Mouse (Mus musculus) hindbrain, embryonic 13.5 days (tissue): ENCODE measurements around the gene B4galnt1. TPM values are rescaled to one million over a fixed set of nuclear protein-coding genes. Genes with fewer than 3 reads are reported as not detected.
A peak's percentile ranks its signal among the peaks of the same experiment; 100 is the strongest.

ENCODE experiments used
- ATAC-seq: fragments of 200-750 bp; cut with Nextera tagmentation; 2 replicates; pipeline ENCODE4 v1.8.0; 2017; ENCODE audit warnings: moderate TSS enrichment; ENCODE audit not compliant: low FRiP score
- H3K27ac ChIP-seq: fragments of 300-500 bp; sonication (generic); 2 replicates; pipeline ENCODE4 v1.5.1; 2015; ENCODE audit warnings: inconsistent platforms, mild to moderate bottlenecking, moderate library complexity
- H3K27me3 ChIP-seq: fragments of 300-500 bp; sonication (generic); 2 replicates; pipeline ENCODE4 v1.6.1; 2015; ENCODE audit warnings: mild to moderate bottlenecking, inconsistent platforms
- H3K36me3 ChIP-seq: fragments of 300-500 bp; sonication (generic); 2 replicates; pipeline ENCODE4 v1.6.1; 2015; ENCODE audit warnings: mild to moderate bottlenecking, inconsistent platforms
- H3K4me1 ChIP-seq: fragments of 300-500 bp; sonication (generic); replicated peaks from 2 replicates; pipeline ENCODE4 v1.6.1; 2015; ENCODE audit warnings: inconsistent platforms
- H3K4me2 ChIP-seq: fragments of 300-500 bp; sonication (generic); 2 replicates; pipeline ENCODE4 v1.6.1; 2015; ENCODE audit warnings: inconsistent platforms, mild to moderate bottlenecking, moderate library complexity
- H3K4me3 ChIP-seq: fragments of 300-500 bp; sonication (generic); 2 replicates; pipeline ENCODE4 v1.5.1; 2015; ENCODE audit warnings: mild to moderate bottlenecking, inconsistent platforms
- H3K9ac ChIP-seq: fragments of 300-500 bp; sonication (generic); 2 replicates; pipeline ENCODE4 v1.6.1; 2015; ENCODE audit warnings: mild to moderate bottlenecking, inconsistent platforms
- H3K9me3 ChIP-seq: fragments of 300-500 bp; sonication (generic); 2 replicates; pipeline ENCODE4 v1.6.1; 2016; ENCODE audit warnings: inconsistent platforms
- WGBS: fragments of 180-500 bp; shearing (Covaris S2); methylation state at CpG from one replicate; pipeline ENCODE4 v1.1.7; 2015; 5-methylcytosine and 5-hydroxymethylcytosine counted together
- polyA plus RNA-seq: library from polyadenylated mRNA; unstranded; fragments of >200 nt; fragmentation: Nextera tagmentation; extraction: Ambion mirVana; gene quantifications from 2 replicates; pipeline ENCODE4 v1.2.1, GENCODE M21; 2015

Gene B4galnt1
- polyA plus RNA-seq, 1 experiment from 2014 or later, result 40.6 TPM

DNA sequence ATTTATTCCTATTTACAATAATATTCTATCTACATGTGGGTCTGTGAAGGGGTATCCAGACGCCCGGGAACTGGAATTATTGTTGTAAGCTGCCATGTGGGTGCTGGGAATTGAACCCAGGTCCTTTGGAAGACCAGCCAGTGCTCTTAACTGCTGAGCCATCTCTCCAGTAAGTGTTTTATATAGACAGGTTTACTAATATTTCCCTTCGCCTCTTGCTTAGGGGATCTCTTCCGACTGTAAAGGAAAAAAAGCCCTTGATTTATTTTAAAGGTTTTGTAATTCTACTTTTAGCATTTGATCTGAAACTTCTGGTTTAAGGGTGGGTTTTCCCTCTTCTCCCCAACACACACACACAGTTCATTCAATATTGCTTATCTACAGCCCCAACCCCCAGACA, 835 bp upstream of the B4galnt1 start:
- Histone ChIP-seq H3K4me3 (no peak overlapping the region), H3K27me3 (peaks cover 41% of the 10 kb centered on the region), H3K36me3 (peaks cover 12% of the 10 kb centered on the region), H3K4me1 (peaks cover 23% of the 10 kb centered on the region), H3K9ac (peak overlapping the region; percentile 98), H3K4me2 (peak overlapping the region; percentile 91; the same call in 1 of the 2 replicates), H3K9me3 (no peaks in the 10 kb centered on the region), H3K27ac (peak overlapping the region; percentile 91; the same call in 1 of the 2 replicates)
- 94% methylated on average over 4 of the region's 4 CpGs for WGBS
- no peak for ATAC-seq

DNA sequence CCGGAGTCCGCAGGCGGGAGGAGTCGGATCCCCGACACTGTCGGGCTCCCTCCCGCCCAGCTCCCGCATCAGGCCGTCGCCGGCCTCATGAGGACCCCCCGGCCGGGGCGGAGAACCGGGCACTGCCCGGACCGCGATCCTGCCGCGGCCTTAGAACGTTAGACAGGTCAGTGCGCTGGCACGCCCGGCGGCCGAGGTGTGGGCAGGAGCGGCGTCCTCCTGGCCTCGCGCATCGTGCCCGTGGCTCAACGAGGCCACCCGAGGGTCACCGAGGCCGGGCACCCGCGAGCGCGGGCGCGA, 279 bp downstream of the B4galnt1 start:
- no peaks in the 10 kb centered on the region for H3K9me3 ChIP-seq
- H3K36me3 ChIP-seq, result peaks cover 14% of the 10 kb centered on the region
- peaks cover 29% of the 10 kb centered on the region for H3K4me1 ChIP-seq
- H3K9ac ChIP-seq, result peak overlapping the region; percentile 98
- peak overlapping the region; percentile 91 for H3K4me2 ChIP-seq
- peaks cover 53% of the 10 kb centered on the region for H3K27me3 ChIP-seq
- peak; percentile 74 for ATAC-seq
- peak overlapping the region; percentile 91 for H3K27ac ChIP-seq
- 0% methylated on average over 41 of the region's 42 CpGs for WGBS
- peak overlapping the region; percentile 86 for H3K4me3 ChIP-seq

DNA sequence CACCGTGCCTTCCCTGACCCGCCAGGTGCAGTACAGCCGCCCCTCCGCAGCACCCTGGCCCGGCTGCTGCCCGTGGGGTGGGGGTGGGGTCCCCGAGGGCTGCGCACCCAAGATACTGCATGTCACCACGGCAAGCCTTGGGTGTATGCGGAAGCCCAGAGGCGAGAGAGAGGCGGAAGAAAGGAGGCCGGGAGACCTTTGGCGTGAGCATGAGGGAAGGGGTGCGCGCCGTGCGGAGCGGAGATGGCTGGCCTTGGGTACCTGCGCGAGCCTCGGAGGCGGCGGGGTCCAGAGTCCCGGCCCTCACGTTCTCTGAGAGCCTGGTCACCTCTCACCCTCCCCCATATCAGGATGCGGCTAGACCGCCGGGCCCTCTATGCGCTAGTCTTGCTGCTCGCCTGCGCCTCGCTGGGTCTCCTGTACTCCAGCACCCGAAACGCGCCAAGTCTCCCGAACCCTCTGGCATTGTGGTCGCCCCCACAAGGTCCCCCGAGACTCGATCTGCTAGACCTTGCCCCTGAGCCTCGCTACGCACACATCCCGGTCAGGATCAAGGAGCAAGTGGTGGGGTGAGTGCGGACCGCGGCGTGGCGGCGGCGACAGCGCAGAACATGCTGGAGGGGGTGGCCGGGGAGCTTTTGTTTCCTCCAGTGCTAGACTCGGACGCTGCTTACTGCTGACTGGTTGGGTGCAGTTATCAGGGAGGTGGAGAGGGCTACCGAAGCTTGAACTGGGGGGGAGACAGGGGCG, 804 bp downstream of the B4galnt1 start:
- peaks cover 58% of the 10 kb centered on the region for H3K27me3 ChIP-seq
- peak overlapping the region; percentile 91 for H3K27ac ChIP-seq
- H3K4me1 ChIP-seq, result peaks cover 35% of the 10 kb centered on the region
- peaks cover 14% of the 10 kb centered on the region for H3K36me3 ChIP-seq
- ATAC-seq, result peak; percentile 61
- H3K4me3 ChIP-seq, result peak overlapping the region; percentile 86
- no peaks in the 10 kb centered on the region for H3K9me3 ChIP-seq
- WGBS, result under 1% methylated on average over 53 of the region's 56 CpGs
- H3K9ac ChIP-seq, result peak overlapping the region; percentile 98
- H3K4me2 ChIP-seq, result peak overlapping the region; percentile 91

DNA sequence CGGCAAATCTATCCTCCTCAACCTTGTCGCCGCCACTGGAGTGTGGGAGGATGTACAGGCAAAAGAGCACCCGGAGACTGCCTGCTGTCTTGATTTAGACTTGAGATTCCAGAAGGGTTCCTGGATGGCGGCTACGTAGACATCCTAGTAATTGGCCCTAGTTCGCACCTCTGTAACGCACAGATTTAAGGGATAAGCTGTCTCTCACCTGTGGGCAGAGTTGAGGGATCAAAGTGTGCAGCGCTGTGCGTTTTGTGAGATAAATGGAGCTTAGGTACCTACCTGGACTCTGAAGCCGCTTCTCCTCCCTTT, 1.3 kb downstream of the B4galnt1 start:
- H3K4me3 ChIP-seq, result peak overlapping the region; percentile 86
- peaks cover 17% of the 10 kb centered on the region for H3K36me3 ChIP-seq
- H3K9me3 ChIP-seq, result no peaks in the 10 kb centered on the region
- WGBS, result 3% methylated on average over 11 of the region's 11 CpGs
- peaks cover 39% of the 10 kb centered on the region for H3K4me1 ChIP-seq
- H3K27me3 ChIP-seq, result peaks cover 63% of the 10 kb centered on the region
- ATAC-seq, result no peak
- H3K4me2 ChIP-seq, result peak overlapping the region; percentile 91
- H3K9ac ChIP-seq, result peak overlapping the region; percentile 98
- peak overlapping the region; percentile 91 for H3K27ac ChIP-seq

DNA sequence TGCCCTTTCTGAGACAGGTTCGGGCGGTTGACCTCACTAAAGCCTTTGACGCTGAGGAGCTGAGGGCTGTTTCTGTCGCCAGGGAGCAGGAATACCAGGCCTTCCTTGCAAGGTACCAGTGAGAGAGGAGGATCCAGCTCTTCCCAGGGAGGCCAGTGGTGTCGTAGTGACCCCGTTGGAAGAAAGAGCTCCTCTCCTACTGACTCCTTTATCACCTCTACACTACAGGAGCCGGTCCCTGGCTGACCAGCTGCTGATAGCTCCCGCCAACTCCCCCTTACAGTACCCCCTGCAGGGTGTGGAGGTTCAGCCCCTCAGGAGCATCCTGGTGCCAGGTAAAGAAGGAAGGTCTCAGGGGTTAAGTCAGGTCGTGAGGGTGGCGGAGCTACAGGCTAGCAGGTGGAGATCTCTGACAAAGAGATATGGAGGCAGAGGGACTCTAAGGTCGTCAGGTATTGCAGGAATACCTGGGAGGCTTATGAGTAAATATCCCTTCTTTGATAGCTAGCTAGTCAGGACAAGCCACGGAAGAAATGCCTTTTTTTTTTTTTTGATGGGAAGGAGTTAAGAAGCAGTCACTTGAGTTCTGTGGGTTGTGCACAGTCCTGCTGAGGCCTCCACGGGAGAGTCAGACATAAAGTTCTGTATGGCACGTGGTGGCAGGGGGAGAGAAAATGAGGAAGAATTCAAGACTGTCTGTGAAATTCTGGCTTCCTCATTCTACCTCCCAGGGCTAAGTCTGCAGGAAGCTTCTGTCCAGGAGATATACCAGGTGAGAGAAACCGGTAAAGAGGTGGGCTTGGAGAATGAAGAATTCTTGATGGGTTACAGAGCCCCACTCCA, 2.0 kb downstream of the B4galnt1 start:
- Histone ChIP-seq H3K9me3 (no peaks in the 10 kb centered on the region), H3K27me3 (peaks cover 69% of the 10 kb centered on the region), H3K36me3 (peaks cover 23% of the 10 kb centered on the region), H3K27ac (peak overlapping the region; percentile 91), H3K4me2 (peak overlapping the region; percentile 91), H3K4me1 (peaks cover 39% of the 10 kb centered on the region), H3K4me3 (peak overlapping the region; percentile 86), H3K9ac (peak overlapping the region; percentile 98)
- ATAC-seq, result no peak
- WGBS, result 20% methylated on average over 15 of the region's 15 CpGs

DNA sequence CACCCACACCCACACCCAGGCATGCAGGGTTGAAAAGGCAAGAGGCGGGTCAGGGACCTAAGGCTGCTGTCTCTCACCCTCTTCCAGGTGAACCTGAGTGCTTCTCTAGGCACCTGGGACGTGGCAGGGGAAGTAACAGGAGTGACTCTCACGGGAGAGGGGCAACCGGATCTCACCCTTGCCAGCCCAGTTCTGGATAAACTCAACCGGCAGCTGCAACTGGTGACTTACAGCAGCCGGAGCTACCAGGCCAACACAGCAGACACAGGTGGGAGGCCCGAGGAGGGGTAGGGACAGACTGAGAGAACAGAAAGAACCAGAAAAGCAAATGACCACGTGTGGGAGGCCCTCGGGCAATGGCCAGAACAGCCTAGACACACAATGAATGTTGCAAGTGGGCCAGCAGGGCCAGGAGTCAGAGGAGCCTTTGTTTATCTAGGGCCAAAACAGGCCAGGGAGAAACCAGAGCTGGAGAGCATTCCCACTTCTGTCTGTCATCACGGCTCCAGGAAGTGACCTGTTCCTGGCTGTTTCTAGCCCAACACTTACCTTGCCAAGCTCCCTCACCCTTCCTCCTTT, 2.7 kb downstream of the B4galnt1 start:
- H3K27ac ChIP-seq, result no peak overlapping the region
- 49% methylated on average over 10 of the region's 10 CpGs for WGBS
- H3K4me2 ChIP-seq, result peak overlapping the region; percentile 91
- H3K27me3 ChIP-seq, result peaks cover 75% of the 10 kb centered on the region
- peak overlapping the region; percentile 86 for H3K4me3 ChIP-seq
- no peaks in the 10 kb centered on the region for H3K9me3 ChIP-seq
- H3K36me3 ChIP-seq, result peaks cover 29% of the 10 kb centered on the region
- ATAC-seq, result no peak
- H3K4me1 ChIP-seq, result peaks cover 39% of the 10 kb centered on the region
- H3K9ac ChIP-seq, result peak overlapping the region; percentile 98; the same call in 1 of the 2 replicates

DNA sequence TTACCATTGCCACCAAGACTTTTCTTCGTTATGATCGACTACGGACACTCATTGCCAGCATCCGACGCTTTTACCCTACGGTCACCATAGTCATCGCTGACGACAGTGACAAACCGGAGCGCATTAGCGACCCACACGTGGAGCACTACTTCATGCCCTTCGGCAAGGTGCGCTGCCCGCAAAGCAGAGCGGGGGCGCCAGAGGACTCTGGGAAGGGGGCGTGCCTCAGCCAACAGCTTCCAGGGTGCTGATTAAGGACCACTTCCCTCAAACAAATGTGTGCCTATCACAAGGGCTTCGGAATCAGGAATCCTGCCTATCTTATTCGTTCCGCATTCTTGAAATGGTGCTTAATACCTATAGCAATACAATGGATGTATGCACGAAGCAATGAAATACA, 5.0 kb downstream of the B4galnt1 start:
- H3K36me3 ChIP-seq, result peaks cover 37% of the 10 kb centered on the region
- H3K27ac ChIP-seq, result no peak overlapping the region
- peaks cover 34% of the 10 kb centered on the region for H3K4me1 ChIP-seq
- H3K9ac ChIP-seq, result no peak overlapping the region
- WGBS, result 2% methylated on average over 22 of the region's 22 CpGs
- ATAC-seq, result no peak
- no peaks in the 10 kb centered on the region for H3K9me3 ChIP-seq
- H3K27me3 ChIP-seq, result peaks cover 89% of the 10 kb centered on the region
- peak overlapping the region; percentile 42 for H3K4me2 ChIP-seq
- H3K4me3 ChIP-seq, result peak overlapping the region; percentile 20

DNA sequence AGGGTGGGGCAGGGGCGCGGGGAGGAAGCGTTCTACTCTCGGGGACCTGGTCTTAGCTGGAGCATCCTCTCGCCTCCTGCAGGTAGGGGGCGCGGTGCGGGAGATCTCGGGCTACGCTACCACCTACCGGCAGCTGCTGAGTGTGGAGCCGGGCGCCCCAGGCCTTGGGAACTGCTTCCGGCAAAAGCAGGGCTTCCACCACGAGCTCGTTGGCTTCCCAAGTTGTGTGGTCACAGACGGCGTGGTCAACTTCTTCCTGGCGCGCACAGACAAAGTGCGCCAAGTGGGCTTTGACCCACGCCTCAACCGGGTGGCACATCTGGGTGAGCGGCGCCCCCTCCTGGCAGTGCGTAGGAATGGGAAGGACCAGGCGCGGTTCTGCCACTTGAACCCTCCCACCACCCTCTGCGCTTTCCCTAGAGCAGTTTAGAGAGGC, 5.8 kb downstream of the B4galnt1 start:
- ATAC-seq, result peak; percentile 34; the same call in 1 of the 2 replicates
- H3K27ac ChIP-seq, result no peak overlapping the region
- H3K27me3 ChIP-seq, result peaks cover 93% of the 10 kb centered on the region
- peaks cover 34% of the 10 kb centered on the region for H3K4me1 ChIP-seq
- peaks cover 37% of the 10 kb centered on the region for H3K36me3 ChIP-seq
- under 1% methylated on average over 29 of the region's 29 CpGs for WGBS
- H3K9ac ChIP-seq, result peak overlapping the region; percentile 35; the same call in 1 of the 2 replicates
- peak overlapping the region; percentile 42 for H3K4me2 ChIP-seq
- no peaks in the 10 kb centered on the region for H3K9me3 ChIP-seq
- peak overlapping the region; percentile 20 for H3K4me3 ChIP-seq

DNA sequence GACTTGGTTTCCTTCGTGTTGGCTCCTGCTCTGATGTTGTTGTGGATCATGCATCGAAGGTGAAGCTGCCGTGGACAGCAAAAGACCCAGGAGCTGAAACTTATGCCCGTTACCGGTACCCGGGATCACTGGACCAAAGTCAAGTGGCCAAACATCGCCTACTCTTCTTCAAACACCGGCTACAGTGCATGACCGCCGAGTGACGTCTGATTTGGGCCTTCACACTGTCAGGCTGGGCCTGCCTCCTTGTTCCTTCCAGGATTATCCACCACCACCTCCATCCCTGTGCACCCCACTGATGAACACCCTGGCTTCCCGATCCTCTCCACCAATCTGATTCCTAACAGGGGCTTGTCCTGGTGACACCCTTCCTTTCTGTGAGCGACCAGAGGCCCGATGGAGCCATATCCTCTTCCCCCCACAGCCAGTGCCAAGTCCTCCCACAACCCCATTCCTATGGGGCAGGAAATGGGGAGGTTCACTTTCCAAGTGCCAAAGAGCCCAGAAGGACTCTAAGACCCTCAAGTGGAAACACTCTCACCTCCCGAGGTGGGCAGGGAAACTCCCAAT, 6.7 kb downstream of the B4galnt1 start:
- H3K36me3 ChIP-seq, result peaks cover 37% of the 10 kb centered on the region
- no peak for ATAC-seq
- H3K27me3 ChIP-seq, result peaks cover 95% of the 10 kb centered on the region

DNA sequence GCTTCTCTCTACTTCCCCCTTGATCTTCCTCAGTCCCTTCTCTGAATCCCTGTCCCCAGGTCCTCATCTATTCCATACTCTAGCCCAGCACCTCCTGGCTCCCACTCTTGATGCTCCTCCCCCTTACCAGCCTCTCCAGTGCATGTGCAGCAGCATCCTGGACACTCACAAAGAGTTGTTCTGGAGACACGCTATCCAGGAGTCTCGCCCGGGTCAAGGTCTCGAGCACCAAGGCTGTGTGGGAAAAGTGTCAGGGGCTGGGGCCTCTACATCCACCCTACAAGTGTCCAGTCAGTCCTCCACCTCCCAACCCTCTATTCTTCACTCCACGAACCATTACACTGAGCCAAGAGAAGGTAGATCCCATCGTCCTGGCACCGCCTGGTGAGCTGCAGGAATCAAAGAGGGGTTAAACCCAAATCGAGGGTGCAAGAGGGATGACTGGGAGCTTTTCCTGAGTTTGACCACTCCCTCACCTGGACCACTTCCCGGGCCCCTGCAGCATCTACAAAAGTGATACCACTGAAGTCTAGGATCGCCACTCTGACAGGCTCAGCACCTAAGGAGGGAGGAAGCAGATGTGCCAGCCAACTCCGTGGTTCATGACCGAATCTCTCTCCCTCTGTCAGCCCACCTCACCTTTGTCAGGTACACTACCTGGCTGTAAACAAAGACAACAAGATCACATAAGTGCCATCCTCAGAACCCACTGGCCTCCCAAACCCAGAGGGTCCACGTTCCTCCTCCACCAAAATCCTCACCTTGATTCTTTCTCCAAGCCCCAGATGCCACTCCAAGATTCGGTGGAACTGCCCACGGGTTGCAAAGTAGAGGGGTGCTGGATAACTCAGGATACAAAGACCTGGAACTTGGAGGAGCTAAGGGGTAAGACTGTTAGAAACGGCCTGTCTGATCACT, 8.4 kb downstream of the B4galnt1 start:
- 84% methylated on average over 16 of the region's 16 CpGs for WGBS

More for the DNA sequence above, 6.7 kb downstream of the B4galnt1 start:
- Histone ChIP-seq H3K9ac (no peak overlapping the region), H3K4me2 (no peak overlapping the region), H3K9me3 (no peaks in the 10 kb centered on the region), H3K4me1 (peaks cover 31% of the 10 kb centered on the region), H3K27ac (no peak overlapping the region), H3K4me3 (no peak overlapping the region)
- 89% methylated on average over 15 of the region's 15 CpGs for WGBS

DNA sequence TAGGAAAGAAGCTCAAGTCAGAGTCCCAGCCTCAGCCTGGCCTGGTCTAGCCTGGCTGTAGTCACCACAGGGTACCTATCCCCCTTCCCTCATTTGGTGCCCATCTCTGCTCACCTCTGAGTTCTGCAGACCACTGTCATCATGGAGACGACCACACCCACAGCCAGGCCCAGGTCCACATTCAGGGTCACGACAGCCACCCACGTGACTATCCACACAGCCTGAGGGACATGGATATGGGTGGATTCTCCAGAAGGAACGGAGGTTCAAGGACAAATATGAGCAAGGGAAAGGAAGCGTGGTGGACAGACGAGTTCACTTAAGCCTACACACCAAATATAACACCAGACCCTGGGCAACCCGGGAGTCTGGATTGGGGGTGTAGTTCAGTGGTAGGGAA, 9.1 kb downstream of the B4galnt1 start:
- H3K4me1 ChIP-seq, result peaks cover 33% of the 10 kb centered on the region
- H3K4me3 ChIP-seq, result no peak overlapping the region
- H3K9me3 ChIP-seq, result no peaks in the 10 kb centered on the region
- no peak overlapping the region for H3K9ac ChIP-seq
- peaks cover 26% of the 10 kb centered on the region for H3K36me3 ChIP-seq
- peaks cover 94% of the 10 kb centered on the region for H3K27me3 ChIP-seq
- no peak overlapping the region for H3K4me2 ChIP-seq
- H3K27ac ChIP-seq, result no peak overlapping the region
- WGBS, result 95% methylated on average over 7 of the region's 7 CpGs
- ATAC-seq, result no peak

More for the DNA sequence above, 8.4 kb downstream of the B4galnt1 start:
- Histone ChIP-seq H3K36me3 (peaks cover 32% of the 10 kb centered on the region), H3K4me1 (peaks cover 29% of the 10 kb centered on the region), H3K9me3 (no peaks in the 10 kb centered on the region), H3K27ac (no peak overlapping the region), H3K4me3 (no peak overlapping the region), H3K9ac (no peak overlapping the region), H3K4me2 (no peak overlapping the region), H3K27me3 (peaks cover 94% of the 10 kb centered on the region)
- no peak for ATAC-seq
